Mouse (Mus musculus) ES-E14 (cell line): ENCODE results near the gene Desi1. TPM values are rescaled to one million over a fixed set of nuclear protein-coding genes. Genes with fewer than 3 reads are reported as not detected.
"Not testable (repeated sequence)": the region's sequence is repeated elsewhere in the genome, so short reads cannot be mapped to it uniquely, and the experiment has no call there.

Source experiments
- DNase-seq: peaks from one replicate; pipeline ENCODE4 v3.0.0-alpha.2; 2013; ENCODE audit warnings: low read depth, low spot score
- H3K27ac ChIP-seq: 2 replicates; pipeline ENCODE4 v1.5.1; 2012; ENCODE audit warnings: low read depth, mild to moderate bottlenecking, low read length, moderate library complexity, mixed read lengths; ENCODE audit not compliant: poor library complexity, insufficient read depth, severe bottlenecking
- H3K36me3 ChIP-seq: 2 replicates; pipeline ENCODE4 v1.6.1; 2012; ENCODE audit warnings: mild to moderate bottlenecking, low read length, moderate library complexity, mixed read lengths; ENCODE audit not compliant: control insufficient read depth, poor library complexity, insufficient read depth, severe bottlenecking
- H3K4me1 ChIP-seq, 2 experiments: fragments of 150-350 bp in 1 of 2; sonication (generic) in 1 of 2; 2 replicates each; pipeline ENCODE4 v1.6.1; 2012; ENCODE audit warnings: low read length in 2 of 2, mild to moderate bottlenecking in 1 of 2, mixed read lengths in 1 of 2; ENCODE audit not compliant: control insufficient read depth in 2 of 2, insufficient read depth in 2 of 2, poor library complexity in 1 of 2
- H3K4me3 ChIP-seq, 2 experiments: fragments of 150-350 bp in 1 of 2; sonication (generic) in 1 of 2; 2 replicates each; pipeline ENCODE4 v1.5.1; 2012; ENCODE audit warnings: low read length in 2 of 2, low read depth in 1 of 2, mild to moderate bottlenecking in 1 of 2, mixed read lengths in 1 of 2; ENCODE audit not compliant: insufficient read depth in 1 of 2, poor library complexity in 1 of 2, severe bottlenecking in 1 of 2
- H3K9ac ChIP-seq: 2 replicates; pipeline ENCODE4 v1.6.1; 2012; ENCODE audit warnings: low read depth, mild to moderate bottlenecking, low read length, mixed read lengths; ENCODE audit not compliant: poor library complexity, insufficient read depth, severe bottlenecking
- H3K9me3 ChIP-seq: fragments of 150-350 bp; sonication (generic); 2 replicates; pipeline ENCODE4 v1.6.1; 2012; ENCODE audit warnings: low read depth, mild to moderate bottlenecking, low read length; ENCODE audit not compliant: control insufficient read depth, insufficient read depth
- CHD2 ChIP-seq: IDR thresholded peaks from 2 replicates; pipeline ENCODE4 v1.6.1; 2014; ENCODE audit warnings: mild to moderate bottlenecking, low read depth, low read length, inconsistent platforms
- HCFC1 ChIP-seq: IDR thresholded peaks from 2 replicates; pipeline ENCODE4 v1.6.1; 2012; ENCODE audit warnings: low read length, inconsistent platforms, borderline replicate concordance; ENCODE audit not compliant: insufficient read depth
- MAFK ChIP-seq: IDR thresholded peaks from 2 replicates; pipeline ENCODE4 v1.6.1; 2014; ENCODE audit warnings: mild to moderate bottlenecking, low read depth, low read length, inconsistent platforms; ENCODE audit not compliant: insufficient read depth
- ZC3H11A ChIP-seq: IDR thresholded peaks from 2 replicates; pipeline ENCODE4 v1.6.1; 2012; ENCODE audit warnings: low read depth, mild to moderate bottlenecking, inconsistent platforms, low read length, borderline replicate concordance
- ZNF384 ChIP-seq: IDR thresholded peaks from 2 replicates; pipeline ENCODE4 v1.6.1; 2012; ENCODE audit warnings: low read depth, low read length, inconsistent platforms
- in situ Hi-C, 2 experiments: fragments of 600-800 bp; cut with MboI; formaldehyde crosslinking; loops; one replicate each; pipeline ENCODE4 v1.15.1; 2025; ENCODE audit warnings: low sequenced_read_pairs in 2 of 2, inconsistent platforms in 1 of 2; ENCODE audit not compliant: unreplicated experiment in 2 of 2
- total RNA-seq: library from RNA; depleted of rRNA; stranded (reverse); fragments of 300-350 nt; gene quantifications from 2 replicates; pipeline ENCODE4 v1.2.3, GENCODE M21; 2012

Desi1 gene
- total RNA-seq, 1 experiment = 15.9 TPM

DNA sequence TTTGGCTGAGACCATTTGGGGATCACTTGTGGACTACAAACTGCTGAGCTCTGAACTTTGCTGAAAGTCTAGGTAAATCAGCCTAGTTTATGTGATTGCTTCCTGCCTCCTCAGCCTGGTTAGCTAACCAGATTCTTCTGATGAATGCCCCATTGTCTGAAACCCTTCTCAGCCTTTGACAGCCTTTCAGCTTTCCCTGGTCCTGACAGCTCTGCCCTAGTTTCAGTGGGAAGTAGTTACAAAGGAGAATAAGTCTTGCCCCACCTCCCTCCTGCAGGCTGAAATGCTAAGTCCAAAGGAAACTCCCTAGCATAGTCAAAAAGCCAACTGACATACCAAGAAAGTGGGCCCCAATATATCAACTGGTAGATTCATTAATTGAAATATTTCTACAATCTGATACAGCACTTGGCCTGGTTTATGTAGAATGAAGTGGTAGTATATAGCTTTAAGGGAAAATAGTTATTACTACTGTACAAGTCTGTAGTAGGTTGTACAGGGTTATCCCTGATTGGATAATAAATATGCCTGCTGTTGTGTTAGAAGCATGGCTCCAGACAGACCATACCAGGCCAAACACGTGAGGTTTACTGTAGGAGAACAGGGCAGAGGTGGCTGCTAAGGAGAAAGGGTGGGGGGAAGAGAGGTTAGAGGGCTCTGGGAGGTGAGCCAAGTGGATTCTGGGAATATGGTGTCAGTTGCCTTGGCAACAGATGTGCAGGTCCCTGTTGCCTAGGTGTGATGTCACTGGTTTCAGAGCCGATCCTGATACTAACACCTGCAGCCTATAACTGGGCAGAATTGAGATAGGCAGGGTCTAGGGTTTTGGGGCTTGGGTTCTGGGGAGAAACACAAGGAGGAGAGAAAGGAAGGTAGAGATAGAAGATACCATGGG, 48.1 kb downstream of the Desi1 start:
- Histone ChIP-seq H3K4me3 (no peak overlapping the region), H3K9me3 (no peaks in the 10 kb centered on the region), H3K9ac (no peak overlapping the region), H3K4me1 (no peaks in the 10 kb centered on the region; a peak in 1 of 4 replicates), H3K27ac (no peak overlapping the region), H3K36me3 (no peaks in the 10 kb centered on the region)
- no peak for TF ChIP-seq CHD2
- TF ChIP-seq MAFK = no peak
- no peak for TF ChIP-seq ZNF384
- no peak for DNase-seq
- in situ Hi-C loops = loop anchor here in 1 of 2 experiments (5.0 kb wide), 1 partner anchor 33 kb away; no protein-coding TSS in a partner anchor

DNA sequence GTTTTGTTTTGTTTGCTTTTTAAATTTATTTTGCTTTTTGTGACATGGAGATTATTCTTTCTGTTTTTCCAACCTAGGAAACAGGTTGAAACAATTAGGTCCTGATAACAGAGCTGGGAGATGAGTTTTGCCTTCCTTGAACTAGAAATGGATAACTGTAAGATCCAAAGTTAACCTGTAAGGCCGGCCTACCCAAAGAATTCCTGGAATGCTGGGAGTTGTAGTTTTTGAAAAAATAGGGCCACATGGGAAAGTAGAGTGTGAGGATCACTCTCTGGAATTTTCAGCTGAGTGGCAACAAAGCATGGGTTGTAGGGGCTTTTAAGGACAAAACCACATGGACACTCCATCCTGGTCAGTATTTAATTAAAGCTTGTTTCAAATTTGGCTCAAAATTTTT, 51.5 kb downstream of the Desi1 start:
- H3K36me3 ChIP-seq = no peaks in the 10 kb centered on the region
- no peaks in the 10 kb centered on the region for H3K9me3 ChIP-seq
- in situ Hi-C loops = no loop called here
- no peak for DNase-seq
- TF ChIP-seq MAFK = no peak
- no peak for TF ChIP-seq ZNF384
- no peak for TF ChIP-seq ZC3H11A
- TF ChIP-seq HCFC1 = peak; percentile 86
- TF ChIP-seq CHD2 = no peak
- no peak overlapping the region for H3K9ac ChIP-seq
- H3K4me1 ChIP-seq = no peaks in the 10 kb centered on the region
- H3K27ac ChIP-seq = no peak overlapping the region
- no peak overlapping the region for H3K4me3 ChIP-seq

GRCm38 (mm10) chr15:81980321-81980720, 53.3 kb downstream of the Desi1 start, which contains the start of gene 1700029P11Rik:
TSS of gene 1700029P11Rik (plus strand) at chr15:81980540.
- peaks cover 3% of the 10 kb centered on the region; the same call in 1 of the 2 replicates for H3K9me3 ChIP-seq
- in situ Hi-C loops = no loop called here
- H3K4me3 ChIP-seq = peak within 1 kb of the TSS; percentile 57 to 58
- TF ChIP-seq CHD2 = no peak
- no peak for TF ChIP-seq HCFC1
- TF ChIP-seq MAFK = no peak
- TF ChIP-seq ZNF384 = no peak
- TF ChIP-seq ZC3H11A = no peak
- no peak for DNase-seq
- H3K27ac ChIP-seq = peak within 1 kb of the TSS; percentile 57; the same call in 1 of the 2 replicates
- H3K36me3 ChIP-seq = no peaks in the 10 kb centered on the region
- peak within 1 kb of the TSS; percentile 76 for H3K9ac ChIP-seq
- H3K4me1 ChIP-seq = no peaks in the 10 kb centered on the region

GRCm38 (mm10) chr15:81975156-81975555, 58.5 kb downstream of the Desi1 start:
- Histone ChIP-seq H3K27ac (peak overlapping the region; percentile 76), H3K9me3 (peaks cover 12% of the 10 kb centered on the region)
- H3K9ac ChIP-seq, H3K4me3 ChIP-seq, H3K36me3 ChIP-seq, H3K4me1 ChIP-seq, DNase-seq, in situ Hi-C loops: not testable (repeated sequence)
- peak; percentile 87 for TF ChIP-seq MAFK

DNA sequence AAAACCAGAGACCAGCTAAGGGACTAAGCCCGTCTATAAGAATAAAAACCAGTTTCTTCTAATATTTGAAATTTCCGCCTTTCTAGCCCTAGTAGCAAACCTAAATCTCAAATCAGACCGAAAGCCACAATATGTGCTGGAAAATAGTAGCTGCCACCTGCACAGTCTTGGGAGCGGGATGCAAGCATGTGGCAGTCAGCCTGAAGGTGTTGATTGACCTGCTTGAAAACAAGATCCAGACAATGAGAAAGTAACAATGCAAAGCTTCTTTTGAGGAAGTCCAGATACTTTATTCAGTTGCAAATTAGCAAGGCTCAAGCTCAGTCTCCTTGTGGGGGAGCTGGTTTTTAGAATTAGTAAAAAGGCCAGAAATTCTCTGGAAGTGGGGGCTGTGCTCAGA, 63.2 kb downstream of the Desi1 start:
- H3K4me3 ChIP-seq, in situ Hi-C loops, H3K36me3 ChIP-seq, DNase-seq, H3K9ac ChIP-seq, H3K9me3 ChIP-seq: not testable (repeated sequence)
- H3K27ac ChIP-seq = peak overlapping the region; percentile 90; the same call in 1 of the 2 replicates
- peaks cover 4 to 13% of the 10 kb centered on the region in 2 experiments; a peak in 1 of 4 replicates for H3K4me1 ChIP-seq

DNA sequence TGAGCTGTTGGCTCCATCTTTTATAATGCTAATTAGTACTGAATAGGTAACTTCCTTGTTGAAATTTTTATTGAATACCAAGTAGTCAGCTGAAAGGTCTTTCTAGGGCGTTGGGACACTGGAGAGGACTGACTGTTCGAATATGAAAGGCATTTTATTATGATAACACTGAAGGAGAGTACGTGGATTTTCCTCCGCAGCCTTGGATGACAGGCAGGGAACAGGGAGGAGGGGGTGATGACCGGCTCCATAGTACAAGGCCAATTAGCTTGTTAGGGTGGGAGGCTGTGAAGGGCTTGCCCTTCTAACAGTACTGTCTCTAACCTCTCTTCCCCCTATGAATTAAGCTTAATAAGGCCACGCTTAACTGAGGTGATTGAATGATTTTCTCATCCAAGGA, 64.0 kb downstream of the Desi1 start:
- DNase-seq, H3K9ac ChIP-seq, in situ Hi-C loops, H3K9me3 ChIP-seq, H3K4me3 ChIP-seq, H3K36me3 ChIP-seq: not testable (repeated sequence)
- Histone ChIP-seq H3K4me1 (peaks cover 4 to 13% of the 10 kb centered on the region in 2 experiments; a peak in 1 of 4 replicates), H3K27ac (peak overlapping the region; percentile 90)
